Mouse (Mus musculus) erythroblast, embryonic 14.5 days (primary cell): ENCODE results near the gene Aasdh.

ENCODE experiments used
- GATA1 ChIP-seq: IDR thresholded peaks from 2 replicates; pipeline ENCODE4 v1.6.1; 2012; ENCODE audit warnings: low read length, inconsistent platforms, mixed read lengths
- TAL1 ChIP-seq: IDR thresholded peaks from 3 replicates; pipeline ENCODE4 v1.6.1; 2012; ENCODE audit warnings: low read length, inconsistent platforms, mixed read lengths

DNA sequence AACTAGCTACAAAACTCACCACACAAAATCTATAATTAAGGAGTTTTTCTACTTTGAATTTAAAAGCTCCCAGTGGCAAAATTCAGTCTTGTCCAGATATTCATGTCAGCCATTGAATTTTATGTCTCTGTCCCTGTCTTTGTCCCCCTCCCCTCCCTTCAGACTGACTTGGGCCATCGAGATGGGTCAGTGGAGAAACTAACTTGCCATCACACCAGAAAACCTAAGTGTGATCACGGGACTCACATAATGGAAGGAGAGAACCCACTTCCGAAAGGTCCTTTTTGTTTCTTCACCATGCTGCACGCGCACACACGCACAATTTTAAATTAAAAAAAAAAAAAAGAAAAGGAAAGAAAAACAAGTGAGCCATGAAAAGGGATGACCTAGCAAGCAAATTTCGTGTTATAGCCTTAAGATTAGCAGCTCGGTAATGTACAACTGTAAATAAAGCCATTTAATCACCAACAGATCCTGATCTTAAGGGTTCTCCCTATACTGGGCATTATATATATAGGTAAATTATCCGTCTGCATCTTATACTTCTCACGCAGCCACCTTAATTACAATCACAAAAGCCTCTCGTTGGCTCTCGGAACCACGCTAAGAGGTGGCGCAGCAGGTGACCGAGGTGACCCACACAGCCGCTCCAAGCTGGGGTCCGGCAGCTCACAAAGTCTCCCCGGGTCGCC, 455 bp downstream of the Aasdh start:
- no peak for TF ChIP-seq GATA1
- no peak for TF ChIP-seq TAL1
